Mouse (Mus musculus): ENCODE measurements around the gene Adam33. TPM values are rescaled to one million over a fixed set of nuclear protein-coding genes. Genes with fewer than 3 reads are reported as not detected.

The Adam33 gene
- total RNA-seq, 1 experiment from 2014 or later, result not detected

- no peak for ATAC-seq (ENCODE audit: extremely low read depth, insufficient number of reproducible peaks, low FRiP score, poor library complexity, severe bottlenecking)
Observed at GRCm38 (mm10) chr2:131059781-131060540, 3.7 kb downstream of the Adam33 start.

DNA sequence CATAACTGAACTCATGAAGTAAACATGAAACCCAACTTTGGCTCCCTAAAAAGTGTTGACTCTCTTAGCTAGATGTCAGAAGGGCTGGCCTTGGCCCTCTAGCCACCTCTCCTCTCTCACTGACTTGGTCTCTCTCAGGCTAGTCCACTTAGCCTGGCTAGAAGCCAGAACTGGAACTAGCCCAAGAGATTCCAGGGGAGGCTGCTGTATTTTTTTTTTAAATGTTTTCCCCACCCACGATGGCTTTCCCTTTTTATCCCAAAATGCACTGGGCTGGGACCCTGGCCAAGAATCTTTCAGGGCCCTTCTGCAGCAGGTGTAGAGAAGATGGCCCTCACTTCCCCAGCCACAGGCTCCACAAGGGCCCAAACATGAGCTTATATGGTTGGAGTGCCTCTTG is 4.2 kb downstream of the Adam33 start:
- no peak for ATAC-seq (ENCODE audit: extremely low read depth, insufficient number of reproducible peaks, low FRiP score, poor library complexity, severe bottlenecking)

DNA sequence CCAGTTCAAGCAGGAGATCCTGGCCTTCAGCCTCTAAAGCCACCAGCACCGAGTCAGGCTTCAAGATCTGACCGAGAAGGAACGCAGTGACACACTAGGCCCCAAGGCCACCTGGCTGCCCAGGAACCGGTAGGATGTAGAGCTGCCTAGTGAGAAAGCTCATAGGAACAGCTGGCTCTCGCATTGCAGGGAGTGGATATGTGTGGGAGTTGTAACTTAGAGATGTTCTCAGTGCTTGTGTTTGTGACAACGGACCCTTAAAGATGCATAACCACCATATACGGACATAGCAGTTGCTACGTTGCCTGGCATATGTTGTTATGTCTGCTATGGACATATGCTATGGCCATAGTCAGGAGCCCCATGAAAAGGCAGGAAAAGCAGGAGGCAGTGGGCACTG is 4.9 kb downstream of the Adam33 start:
- no peak for ATAC-seq (ENCODE audit: extremely low read depth, insufficient number of reproducible peaks, low FRiP score, poor library complexity, severe bottlenecking)

- no peak for ATAC-seq (ENCODE audit: extremely low read depth, insufficient number of reproducible peaks, low FRiP score, poor library complexity, severe bottlenecking)
Observed at GRCm38 (mm10) chr2:131056191-131056590, 7.4 kb downstream of the Adam33 start.

DNA sequence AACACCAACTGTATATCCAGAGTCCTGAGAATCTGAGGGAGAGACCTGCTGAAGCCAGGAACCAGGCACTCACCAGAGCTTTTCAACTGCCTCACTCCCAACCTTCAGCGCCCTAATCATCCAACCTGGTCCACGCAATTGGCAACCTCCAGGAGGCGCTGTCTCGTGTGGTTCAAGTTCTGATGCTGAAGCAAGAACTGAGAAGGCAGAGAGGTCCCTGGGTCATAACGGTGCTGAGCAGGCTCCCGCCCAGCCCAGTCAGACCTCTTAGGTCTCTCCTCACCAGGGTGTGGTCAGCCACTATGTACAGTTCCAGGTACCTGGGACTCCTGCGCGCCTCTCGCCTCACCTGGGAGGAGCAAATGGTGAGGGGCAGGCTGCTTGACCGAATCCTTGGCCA is 8.0 kb downstream of the Adam33 start:
- ATAC-seq (ENCODE audit: extremely low read depth, insufficient number of reproducible peaks, low FRiP score, poor library complexity, severe bottlenecking), result no peak

DNA sequence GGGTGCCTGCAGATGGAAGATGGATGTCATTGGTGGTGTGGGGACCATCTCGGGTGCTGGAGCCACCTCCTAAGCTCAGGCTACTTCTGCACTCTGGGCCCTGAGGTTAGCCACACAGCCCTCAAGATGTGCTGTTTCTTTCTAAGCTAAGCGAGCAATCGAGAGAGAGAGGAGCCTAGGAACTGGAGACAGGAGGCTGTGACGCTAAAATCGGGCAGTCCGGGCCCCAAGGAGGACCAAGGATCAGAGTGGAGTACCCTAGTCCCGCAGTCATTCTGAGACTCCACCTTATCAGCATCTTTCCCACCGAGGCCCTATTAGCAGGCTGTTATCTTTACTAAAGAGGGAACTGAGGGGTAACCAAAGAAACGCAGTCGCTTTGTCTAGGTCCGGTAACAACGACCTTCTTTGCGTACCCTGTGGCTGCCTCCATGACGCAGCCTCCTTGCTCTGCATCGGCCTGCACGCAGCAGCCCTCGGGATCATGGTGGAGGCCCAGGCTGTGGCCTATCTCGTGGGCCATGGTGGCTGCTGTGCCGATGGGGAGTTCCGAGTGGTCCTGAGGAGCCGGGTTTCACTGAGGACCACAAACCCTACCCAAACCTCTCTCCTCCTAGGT is 8.9 kb downstream of the Adam33 start:
- no peak for ATAC-seq (ENCODE audit: extremely low read depth, insufficient number of reproducible peaks, low FRiP score, poor library complexity, severe bottlenecking)

DNA sequence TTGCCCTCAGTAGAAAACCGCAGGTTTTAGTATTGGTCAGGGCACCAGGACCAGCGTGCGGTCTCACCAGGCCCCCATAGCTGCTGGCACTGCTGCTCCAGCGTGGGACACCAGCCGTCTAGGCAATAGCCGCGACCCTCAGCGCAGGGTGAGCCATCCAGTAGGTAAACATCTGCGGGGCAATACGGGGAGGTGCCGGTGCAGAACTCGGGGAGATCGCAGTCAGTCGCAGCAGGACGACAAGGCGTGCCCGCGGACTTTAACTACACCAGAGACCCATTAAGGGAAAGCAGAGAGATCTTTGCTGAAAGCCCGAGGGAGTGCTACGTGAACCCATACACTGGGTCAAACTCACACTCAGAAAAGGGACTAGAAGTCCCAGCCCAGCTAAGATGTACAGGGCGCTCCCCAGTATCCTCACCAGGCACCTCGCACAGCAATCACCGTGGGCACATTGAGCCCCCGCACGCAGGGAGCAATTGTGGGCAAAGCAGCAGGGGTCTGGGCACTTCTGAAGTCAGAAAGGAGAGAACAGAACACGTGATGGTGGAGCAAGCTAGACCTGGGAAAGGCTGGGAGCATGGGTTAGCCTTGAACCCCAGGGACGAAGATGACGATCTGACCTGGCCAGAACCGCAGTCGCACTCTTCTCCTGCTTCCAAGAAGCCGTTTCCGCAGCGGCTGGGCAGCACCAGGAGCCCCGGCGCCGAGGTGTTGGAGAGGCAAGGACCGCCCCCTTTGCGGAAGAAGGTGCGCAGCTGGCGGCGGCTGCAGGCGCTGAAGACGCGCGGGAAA is 9.6 kb downstream of the Adam33 start:
- no peak for ATAC-seq (ENCODE audit: extremely low read depth, insufficient number of reproducible peaks, low FRiP score, poor library complexity, severe bottlenecking)

DNA sequence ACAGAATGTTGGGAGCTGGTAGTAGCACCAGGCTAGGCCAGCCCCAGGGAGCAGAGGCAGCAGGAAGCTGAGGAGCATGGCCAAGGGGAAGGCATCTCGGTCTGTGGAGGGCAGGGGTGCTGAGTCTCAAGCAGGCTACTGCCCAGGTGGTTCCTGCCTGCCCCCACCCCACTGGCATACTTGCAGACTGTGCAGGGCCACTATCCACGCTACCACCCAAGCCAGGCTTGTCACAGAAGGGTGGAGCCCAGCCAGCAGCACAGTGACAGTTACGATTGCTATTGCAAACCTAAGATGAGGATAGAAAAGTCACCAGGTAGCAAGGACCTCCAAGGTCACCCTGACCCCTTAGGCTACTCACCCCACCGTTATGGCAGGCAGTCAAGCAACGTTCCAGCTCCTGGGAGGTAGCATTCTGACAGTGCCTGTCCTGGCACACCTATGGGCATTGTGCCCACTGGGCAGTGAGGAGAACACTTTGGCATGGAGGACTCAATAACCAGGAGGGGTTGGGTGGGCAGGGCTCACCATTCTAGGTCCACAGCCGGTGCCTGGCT is 10.7 kb downstream of the Adam33 start:
- no peak for ATAC-seq (ENCODE audit: extremely low read depth, insufficient number of reproducible peaks, low FRiP score, poor library complexity, severe bottlenecking)

DNA sequence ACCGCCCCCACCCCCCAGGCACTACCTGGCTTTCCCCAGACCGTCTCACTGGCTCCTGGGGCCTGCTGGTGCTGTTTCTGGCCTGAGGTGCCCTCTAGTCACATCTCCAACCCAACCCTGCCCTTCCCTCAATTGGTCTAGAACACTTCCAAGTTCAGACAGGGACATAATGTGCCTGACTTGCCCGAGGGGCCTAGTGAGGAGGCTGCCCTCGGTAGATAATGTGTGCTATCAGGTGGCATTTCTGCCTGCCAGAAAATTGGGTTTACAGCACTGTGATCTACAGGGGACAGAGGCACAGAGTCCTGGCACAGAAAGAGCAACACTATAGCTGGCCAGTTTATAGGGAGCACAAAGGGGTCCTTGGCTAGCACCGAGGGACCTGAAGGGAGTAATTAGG is 11.6 kb downstream of the Adam33 start:
- ATAC-seq (ENCODE audit: extremely low read depth, insufficient number of reproducible peaks, low FRiP score, poor library complexity, severe bottlenecking), result no peak

DNA sequence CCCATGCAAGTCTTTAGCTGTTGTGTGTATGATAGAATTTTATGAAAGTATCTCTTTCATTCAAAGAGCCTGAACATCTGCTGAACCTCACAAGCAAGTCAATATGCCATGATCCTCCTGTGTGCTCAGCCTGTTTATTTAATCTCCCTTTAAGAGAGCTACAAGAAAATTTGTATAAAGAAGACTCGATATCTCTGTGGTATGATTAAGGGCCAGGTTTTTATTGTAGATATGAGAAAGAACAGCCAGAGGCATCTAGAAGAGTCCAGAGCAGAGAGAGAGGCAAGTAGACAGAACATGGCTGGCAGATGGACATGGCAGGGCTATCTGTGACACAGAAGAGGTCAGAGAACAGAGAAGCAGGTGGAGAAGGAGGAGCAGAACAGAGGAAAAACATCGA is 17.6 kb downstream of the Adam33 start:
- no peak for ATAC-seq (ENCODE audit: extremely low read depth, insufficient number of reproducible peaks, low FRiP score, poor library complexity, severe bottlenecking)

DNA sequence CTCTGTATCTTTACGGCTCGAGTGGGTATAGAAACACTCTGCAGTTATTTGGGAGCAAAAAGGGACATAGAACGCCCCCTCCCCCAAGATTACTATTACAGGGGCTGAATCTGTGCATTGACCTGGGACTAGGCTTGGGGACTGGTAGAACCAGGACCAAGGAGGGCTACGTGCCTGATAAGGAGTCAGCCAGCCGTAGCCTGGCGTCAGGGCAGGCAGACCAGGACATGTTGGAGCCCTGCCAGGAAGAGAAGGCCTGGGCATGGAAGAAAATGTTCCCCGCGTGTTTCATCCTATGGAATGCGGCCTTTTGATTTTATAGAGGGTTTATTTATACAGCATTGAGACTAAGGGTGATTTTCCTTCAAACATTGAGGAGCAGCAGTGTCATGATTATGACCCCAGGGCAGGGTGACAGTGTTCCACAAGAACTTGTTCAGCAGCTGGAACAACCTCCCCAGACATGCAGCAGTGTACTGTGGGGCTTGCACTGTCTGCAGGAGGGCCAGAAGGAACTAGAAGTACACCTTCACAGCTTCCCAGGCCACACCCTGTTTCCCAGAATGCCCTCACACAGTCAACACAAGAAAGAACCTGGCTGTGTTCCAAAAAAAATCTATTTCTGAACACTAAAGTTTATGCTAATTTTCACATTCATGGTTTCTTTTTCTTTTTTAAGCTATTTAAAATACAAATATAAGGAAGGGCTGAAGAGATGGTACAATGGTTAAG is 18.5 kb downstream of the Adam33 start:
- ATAC-seq (ENCODE audit: extremely low read depth, insufficient number of reproducible peaks, low FRiP score, poor library complexity, severe bottlenecking), result no peak

DNA sequence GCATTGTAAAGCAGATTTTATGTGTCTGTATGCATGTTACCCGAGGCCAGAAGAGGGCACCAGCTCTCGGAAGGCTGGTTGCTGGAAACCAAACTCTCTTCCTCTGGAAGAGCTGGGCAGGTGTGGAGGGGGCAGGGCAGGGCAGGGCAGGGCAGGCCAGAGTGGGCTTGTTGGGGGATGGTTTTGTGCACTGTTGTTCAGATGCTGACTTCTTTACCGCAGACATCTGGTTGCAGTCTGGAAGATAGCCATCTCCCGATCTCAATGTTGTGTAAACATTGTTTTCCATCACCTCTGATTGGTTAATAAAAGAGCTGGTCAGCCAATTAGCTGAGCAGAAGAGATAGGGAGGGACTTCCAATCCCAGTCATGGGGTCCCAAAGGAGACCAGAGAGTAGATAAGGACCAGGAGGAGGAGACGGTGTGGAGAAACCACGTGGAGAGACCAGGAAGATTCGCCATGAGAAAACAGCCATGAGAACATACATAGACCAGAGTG is 19.2 kb downstream of the Adam33 start:
- ATAC-seq (ENCODE audit: extremely low read depth, insufficient number of reproducible peaks, low FRiP score, poor library complexity, severe bottlenecking), result no peak

DNA sequence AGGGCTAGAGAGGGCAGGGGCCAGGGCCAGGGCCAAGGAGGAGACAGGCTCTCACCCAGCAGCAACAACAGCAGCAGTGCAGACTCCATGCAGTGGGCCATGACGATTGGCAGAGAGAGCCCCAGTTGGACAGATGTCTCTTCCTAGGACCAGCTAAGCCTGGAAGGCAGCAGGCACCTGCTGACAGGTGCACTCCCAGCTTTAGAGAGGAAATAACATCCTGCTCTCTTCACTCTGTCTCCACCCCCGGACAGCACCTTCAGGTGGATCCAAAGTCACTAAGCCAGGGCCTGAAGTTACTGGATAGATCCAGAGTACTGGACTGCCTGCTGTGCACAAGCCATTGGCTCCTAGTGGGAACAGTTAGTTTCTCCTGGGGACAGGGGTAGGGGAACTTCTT is 20.6 kb downstream of the Adam33 start, which contains the start of gene Gfra4:
TSS of gene Gfra4 (minus strand) at position 101 of the 400 bp plus-strand sequence.
- no peak for ATAC-seq (ENCODE audit: extremely low read depth, insufficient number of reproducible peaks, low FRiP score, poor library complexity, severe bottlenecking)

GRCm38 (mm10) chr2:131040854-131041825 is 22.5 kb downstream of the Adam33 start:
- no peak for ATAC-seq (ENCODE audit: extremely low read depth, insufficient number of reproducible peaks, low FRiP score, poor library complexity, severe bottlenecking)

- no peak for ATAC-seq (ENCODE audit: extremely low read depth, insufficient number of reproducible peaks, low FRiP score, poor library complexity, severe bottlenecking)
Observed at GRCm38 (mm10) chr2:131038675-131039074, 24.9 kb downstream of the Adam33 start.

DNA sequence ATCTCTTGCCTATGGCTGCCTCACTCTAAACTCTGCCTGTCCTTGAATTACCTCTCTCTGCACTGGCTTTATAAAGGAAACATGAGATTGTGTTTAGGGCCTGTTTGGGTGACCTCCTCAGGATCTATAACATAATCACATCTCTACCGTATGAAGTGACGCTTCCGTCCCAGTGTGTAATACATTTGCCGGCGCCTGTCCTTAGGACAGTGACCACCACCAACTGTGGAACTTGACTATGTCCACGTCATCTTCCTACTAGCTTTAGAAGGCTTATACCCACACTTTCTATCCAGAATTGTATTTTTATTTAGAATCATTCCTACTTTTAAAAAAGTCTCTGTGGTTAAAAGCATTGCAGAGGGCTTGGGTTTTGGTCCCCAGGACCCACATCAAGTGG is 25.4 kb downstream of the Adam33 start:
- no peak for ATAC-seq (ENCODE audit: extremely low read depth, insufficient number of reproducible peaks, low FRiP score, poor library complexity, severe bottlenecking)

DNA sequence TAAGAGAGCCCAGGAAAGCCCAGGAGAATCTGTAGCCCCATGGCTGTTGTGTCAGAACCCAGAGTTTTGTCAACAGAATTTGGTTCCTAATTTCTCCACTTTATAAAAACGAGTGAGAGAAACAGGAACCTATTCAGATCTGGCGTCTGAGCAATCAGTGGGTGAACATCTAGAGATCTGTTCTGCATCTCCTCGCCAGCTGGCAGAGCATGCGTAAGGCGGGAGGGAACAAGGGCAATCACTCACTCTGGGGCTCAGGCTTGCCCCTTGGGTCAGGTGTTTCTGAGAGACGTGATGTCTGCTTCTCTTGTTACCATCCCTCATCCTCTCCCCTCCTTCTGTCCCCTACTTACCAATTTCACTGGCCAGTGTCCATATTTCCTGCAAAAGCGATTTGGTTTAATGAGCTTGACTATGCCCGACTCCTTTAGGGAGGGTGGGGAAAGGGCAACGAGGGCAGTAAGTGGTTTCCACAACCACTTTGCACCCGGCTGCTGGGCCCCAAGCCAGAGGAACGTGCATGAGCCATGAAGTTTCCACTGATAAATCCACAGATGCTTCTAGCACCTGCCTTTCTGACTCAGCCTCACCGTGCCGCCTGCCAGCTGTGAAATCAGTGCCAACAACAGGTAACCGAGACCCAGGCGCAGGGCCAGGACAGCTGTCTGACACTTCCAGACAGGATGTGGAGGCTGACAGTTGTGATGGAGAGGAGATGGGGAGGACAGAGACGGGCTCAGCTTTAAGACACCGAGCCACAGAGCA is 26.2 kb downstream of the Adam33 start:
- ATAC-seq (ENCODE audit: extremely low read depth, insufficient number of reproducible peaks, low FRiP score, poor library complexity, severe bottlenecking), result no peak
